Mouse (Mus musculus): ENCODE results near the gene Sema4a. TPM values are rescaled to one million over a fixed set of nuclear protein-coding genes. Genes with fewer than 3 reads are reported as not detected.

The Sema4a gene
- polyA plus RNA-seq (2014; fragmentation: Nextera tagmentation; extraction: Ambion mirVana): 20.8 and 21.5 TPM in 2 replicates

GRCm38 (mm10) chr3:88460983-88461696 is at the start of gene Sema4a:
TSS of gene Sema4a (minus strand) at chr3:88461182.
- peaks cover 26% of the 10 kb centered on the region for H3K4me1 ChIP-seq (ENCODE audit: control insufficient read depth, insufficient read depth, low read length)
- no peaks in the 10 kb centered on the region for H3K27me3 ChIP-seq (ENCODE audit: control insufficient read depth, insufficient read depth, low read length)
- H3K4me2 ChIP-seq (ENCODE audit: low read depth, low read length): no peak within 1 kb of the TSS
- peak within 1 kb of the TSS; percentile 16; the same call in 1 of the 2 replicates for H3K9ac ChIP-seq (replicated peaks; ENCODE audit: low read depth, low read length)
- 34% methylated on average over 12 of the region's 12 CpGs for WGBS
- H3K9me3 ChIP-seq (ENCODE audit: control insufficient read depth, low read length): no peaks in the 10 kb centered on the region
- no peak within 1 kb of the TSS for H3K27ac ChIP-seq (ENCODE audit: low read depth, low read length)
- H3K4me3 ChIP-seq (ENCODE audit: low read depth, low read length): no peak within 1 kb of the TSS
- no peaks in the 10 kb centered on the region for H3K36me3 ChIP-seq (ENCODE audit: control insufficient read depth, insufficient read depth, low read length)
- no peak for ATAC-seq (ENCODE audit: low read depth)

GRCm38 (mm10) chr3:88509692-88510420 is 48.9 kb upstream of the Sema4a start, which contains the start of gene Lmna:
TSS of gene Lmna (minus strand) at chr3:88509956.
- Histone ChIP-seq H3K27me3 (ENCODE audit: control insufficient read depth, insufficient read depth, low read length) (no peaks in the 10 kb centered on the region), H3K36me3 (ENCODE audit: control insufficient read depth, insufficient read depth, low read length) (no peaks in the 10 kb centered on the region), H3K27ac (ENCODE audit: low read depth, low read length) (peak within 1 kb of the TSS; percentile 91), H3K4me3 (ENCODE audit: low read depth, low read length) (peak within 1 kb of the TSS; percentile 30), H3K9me3 (ENCODE audit: control insufficient read depth, low read length) (no peaks in the 10 kb centered on the region), H3K9ac (replicated peaks; ENCODE audit: low read depth, low read length) (peak within 1 kb of the TSS; percentile 46), H3K4me2 (ENCODE audit: low read depth, low read length) (peak within 1 kb of the TSS; percentile 61), H3K4me1 (ENCODE audit: control insufficient read depth, insufficient read depth, low read length) (peaks cover 25% of the 10 kb centered on the region)
- ATAC-seq (ENCODE audit: low read depth): peak; percentile 97
- WGBS: 1% methylated on average over 31 of the region's 31 CpGs

GRCm38 (mm10) chr3:88509250-88509649 is 48.3 kb upstream of the Sema4a start:
- peak overlapping the region; percentile 30 for H3K4me3 ChIP-seq (ENCODE audit: low read depth, low read length)
- peaks cover 25% of the 10 kb centered on the region for H3K4me1 ChIP-seq (ENCODE audit: control insufficient read depth, insufficient read depth, low read length)
- no peaks in the 10 kb centered on the region for H3K9me3 ChIP-seq (ENCODE audit: control insufficient read depth, low read length)
- H3K27ac ChIP-seq (ENCODE audit: low read depth, low read length): peak overlapping the region; percentile 91
- 0 out of 2 replicates have a peak, but pooled peaks have one; percentile 3 for ATAC-seq (ENCODE audit: low read depth)
- peak overlapping the region; percentile 61 for H3K4me2 ChIP-seq (ENCODE audit: low read depth, low read length)
- peak overlapping the region; percentile 46; the same call in 1 of the 2 replicates for H3K9ac ChIP-seq (replicated peaks; ENCODE audit: low read depth, low read length)
- H3K27me3 ChIP-seq (ENCODE audit: control insufficient read depth, insufficient read depth, low read length): no peaks in the 10 kb centered on the region
- WGBS: 64% methylated on average over 3 of the region's 3 CpGs
- no peaks in the 10 kb centered on the region for H3K36me3 ChIP-seq (ENCODE audit: control insufficient read depth, insufficient read depth, low read length)

GRCm38 (mm10) chr3:88505765-88506164 is 44.8 kb upstream of the Sema4a start:
- 50% methylated on average over 7 of the region's 7 CpGs for WGBS
- Histone ChIP-seq H3K4me3 (ENCODE audit: low read depth, low read length) (no peak overlapping the region), H3K27ac (ENCODE audit: low read depth, low read length) (no peak overlapping the region), H3K27me3 (ENCODE audit: control insufficient read depth, insufficient read depth, low read length) (0 out of 2 replicates have a peak, but pooled peaks cover 2% of the 10 kb centered on the region), H3K4me1 (ENCODE audit: control insufficient read depth, insufficient read depth, low read length) (peaks cover 22% of the 10 kb centered on the region), H3K36me3 (ENCODE audit: control insufficient read depth, insufficient read depth, low read length) (no peaks in the 10 kb centered on the region), H3K9ac (replicated peaks; ENCODE audit: low read depth, low read length) (no peak overlapping the region), H3K9me3 (ENCODE audit: control insufficient read depth, low read length) (no peaks in the 10 kb centered on the region), H3K4me2 (ENCODE audit: low read depth, low read length) (no peak overlapping the region)
- ATAC-seq (ENCODE audit: low read depth): no peak

- H3K4me2 ChIP-seq (ENCODE audit: low read depth, low read length): no peak overlapping the region
- WGBS: 77% methylated on average over 6 of the region's 6 CpGs
- H3K27ac ChIP-seq (ENCODE audit: low read depth, low read length): no peak overlapping the region
- H3K4me1 ChIP-seq (ENCODE audit: control insufficient read depth, insufficient read depth, low read length): peaks cover 16% of the 10 kb centered on the region
- H3K36me3 ChIP-seq (ENCODE audit: control insufficient read depth, insufficient read depth, low read length): no peaks in the 10 kb centered on the region
- no peak overlapping the region for H3K9ac ChIP-seq (replicated peaks; ENCODE audit: low read depth, low read length)
- no peak for ATAC-seq (ENCODE audit: low read depth)
- 0 out of 2 replicates have a peak, but pooled peaks cover 2% of the 10 kb centered on the region for H3K27me3 ChIP-seq (ENCODE audit: control insufficient read depth, insufficient read depth, low read length)
- H3K4me3 ChIP-seq (ENCODE audit: low read depth, low read length): no peak overlapping the region
- H3K9me3 ChIP-seq (ENCODE audit: control insufficient read depth, low read length): no peaks in the 10 kb centered on the region
These were observed 44.1 kb upstream of the Sema4a start for GRCm38 (mm10) chr3:88505081-88505480.

GRCm38 (mm10) chr3:88503881-88504746 is 43.1 kb upstream of the Sema4a start:
- 0 out of 2 replicates have a peak, but pooled peaks cover 2% of the 10 kb centered on the region for H3K27me3 ChIP-seq (ENCODE audit: control insufficient read depth, insufficient read depth, low read length)
- H3K9ac ChIP-seq (replicated peaks; ENCODE audit: low read depth, low read length): no peak overlapping the region
- no peak overlapping the region for H3K4me3 ChIP-seq (ENCODE audit: low read depth, low read length)
- H3K4me1 ChIP-seq (ENCODE audit: control insufficient read depth, insufficient read depth, low read length): peaks cover 6% of the 10 kb centered on the region; the same call in 1 of the 2 replicates
- H3K36me3 ChIP-seq (ENCODE audit: control insufficient read depth, insufficient read depth, low read length): no peaks in the 10 kb centered on the region
- H3K9me3 ChIP-seq (ENCODE audit: control insufficient read depth, low read length): no peaks in the 10 kb centered on the region
- WGBS: 50% methylated on average over 8 of the region's 8 CpGs
- no peak overlapping the region for H3K4me2 ChIP-seq (ENCODE audit: low read depth, low read length)
- no peak for ATAC-seq (ENCODE audit: low read depth)
- no peak overlapping the region for H3K27ac ChIP-seq (ENCODE audit: low read depth, low read length)

GRCm38 (mm10) chr3:88503505-88503863 is 42.5 kb upstream of the Sema4a start:
- 19% methylated on average over 4 of the region's 4 CpGs for WGBS
- Histone ChIP-seq H3K4me2 (ENCODE audit: low read depth, low read length) (peak overlapping the region; percentile 89), H3K27me3 (ENCODE audit: control insufficient read depth, insufficient read depth, low read length) (0 out of 2 replicates have a peak, but pooled peaks cover 2% of the 10 kb centered on the region), H3K27ac (ENCODE audit: low read depth, low read length) (no peak overlapping the region), H3K36me3 (ENCODE audit: control insufficient read depth, insufficient read depth, low read length) (no peaks in the 10 kb centered on the region), H3K4me1 (ENCODE audit: control insufficient read depth, insufficient read depth, low read length) (peaks cover 6% of the 10 kb centered on the region; the same call in 1 of the 2 replicates), H3K4me3 (ENCODE audit: low read depth, low read length) (peak overlapping the region; percentile 64), H3K9ac (replicated peaks; ENCODE audit: low read depth, low read length) (no peak overlapping the region), H3K9me3 (ENCODE audit: control insufficient read depth, low read length) (no peaks in the 10 kb centered on the region)
- no peak; the same call in 1 of the 2 replicates for ATAC-seq (ENCODE audit: low read depth)

- H3K9ac ChIP-seq (replicated peaks; ENCODE audit: low read depth, low read length): peak overlapping the region; percentile 74
- under 1% methylated on average over 55 of the region's 55 CpGs for WGBS
- no peaks in the 10 kb centered on the region for H3K36me3 ChIP-seq (ENCODE audit: control insufficient read depth, insufficient read depth, low read length)
- H3K4me1 ChIP-seq (ENCODE audit: control insufficient read depth, insufficient read depth, low read length): peaks cover 6% of the 10 kb centered on the region; the same call in 1 of the 2 replicates
- ATAC-seq (ENCODE audit: low read depth): peak; percentile 93
- 0 out of 2 replicates have a peak, but pooled peaks cover 2% of the 10 kb centered on the region for H3K27me3 ChIP-seq (ENCODE audit: control insufficient read depth, insufficient read depth, low read length)
- H3K9me3 ChIP-seq (ENCODE audit: control insufficient read depth, low read length): no peaks in the 10 kb centered on the region
- H3K27ac ChIP-seq (ENCODE audit: low read depth, low read length): peak overlapping the region; percentile 69
- peak overlapping the region; percentile 89 for H3K4me2 ChIP-seq (ENCODE audit: low read depth, low read length)
- peak overlapping the region; percentile 64 for H3K4me3 ChIP-seq (ENCODE audit: low read depth, low read length)
These were observed 41.9 kb upstream of the Sema4a start for GRCm38 (mm10) chr3:88502641-88503504.

All from neural tube, embryonic 14.5 days (tissue).